Mouse (Mus musculus) erythroblast, adult 5-6 weeks (primary cell): Measurements from ENCODE around the gene Rbm6. TPM values are rescaled to one million over a fixed set of nuclear protein-coding genes. Genes with fewer than 3 reads are reported as not detected.
A peak's percentile ranks its signal among the peaks of the same experiment; 100 is the strongest.

ENCODE experiments used
- ATAC-seq: replicated peaks from 2 replicates; pipeline ENCODE4 v1.8.0; 2016; ENCODE audit warnings: moderate number of reproducible peaks, mild to moderate bottlenecking, moderate TSS enrichment, inconsistent platforms; ENCODE audit not compliant: poor library complexity, low FRiP score, severe bottlenecking
- total RNA-seq, 2 experiments: library from RNA; stranded (forward) in 1 of 2; stranded (reverse) in 1 of 2; fragments of 150-400 nt in 1 of 2; fragments of 200-764, 138-1000 nt in 1 of 2; gene quantifications; 2 replicates each; pipeline versions ENCODE4 v1.2.3 to v1.2.4; 2015 to 2017; ENCODE audit warnings: low replicate concordance in 2 of 2

Gene Rbm6
- total RNA-seq, 2 experiments from 2014 or later: 31.3 to 79.6 TPM

GRCm38 (mm10) chr9:107887804-107888266 lies 14.8 kb upstream of the Rbm6 start, which contains the start of gene Mon1a:
Mon1a (plus strand) TSS chr9:107888151.
- peak; percentile 95 for ATAC-seq

GRCm38 (mm10) chr9:107880411-107880810 lies 7.4 kb upstream of the Rbm6 start:
- ATAC-seq: no peak

GRCm38 (mm10) chr9:107872350-107873098 lies 513 bp downstream of the Rbm6 start:
- peak; percentile 99 for ATAC-seq

GRCm38 (mm10) chr9:107866081-107866480 lies 7.0 kb downstream of the Rbm6 start:
- no peak for ATAC-seq

- ATAC-seq: no peak
Observed at GRCm38 (mm10) chr9:107864493-107864892, 8.5 kb downstream of the Rbm6 start.

GRCm38 (mm10) chr9:107858343-107858742 lies 14.7 kb downstream of the Rbm6 start:
- no peak for ATAC-seq

- no peak for ATAC-seq
Observed at GRCm38 (mm10) chr9:107848922-107849321, 24.1 kb downstream of the Rbm6 start.

GRCm38 (mm10) chr9:107842709-107843108 lies 30.3 kb downstream of the Rbm6 start:
- ATAC-seq: no peak

GRCm38 (mm10) chr9:107838869-107839268 lies 34.2 kb downstream of the Rbm6 start:
- ATAC-seq: no peak

- ATAC-seq: no peak
Observed at GRCm38 (mm10) chr9:107833826-107834225, 39.2 kb downstream of the Rbm6 start.

GRCm38 (mm10) chr9:107831765-107832164 lies 41.3 kb downstream of the Rbm6 start:
- no peak for ATAC-seq

GRCm38 (mm10) chr9:107812132-107812531 lies 60.9 kb downstream of the Rbm6 start:
- ATAC-seq: peak; percentile 52; the same call in 1 of the 2 replicates

- ATAC-seq: no peak
Observed at GRCm38 (mm10) chr9:107810985-107811384, 62.1 kb downstream of the Rbm6 start.

- no peak for ATAC-seq
Observed at GRCm38 (mm10) chr9:107791714-107792113, 81.3 kb downstream of the Rbm6 start.

- no peak for ATAC-seq
Observed at GRCm38 (mm10) chr9:107782536-107783203, 90.4 kb downstream of the Rbm6 start.

GRCm38 (mm10) chr9:107776809-107777208 lies 96.2 kb downstream of the Rbm6 start:
- no peak for ATAC-seq

- ATAC-seq: no peak
Observed at GRCm38 (mm10) chr9:107774411-107774810, 98.6 kb downstream of the Rbm6 start.

GRCm38 (mm10) chr9:107771782-107772181 lies 101.3 kb downstream of the Rbm6 start:
- ATAC-seq: no peak

GRCm38 (mm10) chr9:107770374-107771290 lies 102.4 kb downstream of the Rbm6 start, which contains the start of gene Rbm5:
Rbm5 (minus strand) TSS chr9:107770996.
- ATAC-seq: peak; percentile 97

- peak; percentile 9; the same call in 1 of the 2 replicates for ATAC-seq
Observed at GRCm38 (mm10) chr9:107770037-107770373, 103.0 kb downstream of the Rbm6 start.
